Mouse (Mus musculus): ENCODE results near the gene Dock4.

Dock4 gene

DNA sequence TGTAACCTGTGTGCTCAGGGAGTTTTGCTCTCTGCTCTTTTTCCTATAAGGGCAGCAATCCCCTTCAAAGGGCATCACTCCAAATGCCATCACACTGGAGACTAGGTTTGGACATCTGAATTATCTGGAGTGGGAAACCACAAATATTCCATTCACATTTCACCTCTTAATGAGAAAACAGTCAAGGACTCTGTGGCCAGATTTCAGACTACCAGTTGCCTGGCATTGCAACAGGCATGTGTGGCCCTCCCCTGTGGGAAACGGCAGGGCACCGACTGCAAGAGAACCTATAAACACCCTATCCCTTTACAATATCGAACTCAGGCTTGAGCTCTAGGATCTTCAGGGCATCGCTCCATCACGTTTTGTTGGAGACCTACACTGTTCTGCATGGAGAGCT is 448.9 kb downstream of the Dock4 start:
- no peak for DNase-seq
